17 mouse cellular contexts compared by ENCODE assay signal in the genomic region with DNA sequence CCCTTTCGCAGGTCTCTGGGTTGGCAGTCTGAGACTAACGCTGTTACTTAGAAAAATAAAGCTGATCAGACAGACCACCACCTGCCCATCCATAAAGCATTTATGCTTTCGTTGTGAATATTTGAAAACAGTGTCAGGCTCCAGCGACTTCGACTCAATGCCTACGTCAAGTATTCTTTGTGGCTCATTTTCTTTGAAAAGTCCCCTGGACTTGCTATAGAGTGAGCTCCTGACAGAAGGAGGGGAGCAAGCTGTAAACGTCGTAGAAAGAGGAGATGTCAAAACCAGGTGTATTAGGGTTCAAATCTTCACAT.
A peak's percentile ranks its signal among the peaks of the same experiment; 100 is the strongest.
DNase-seq lines count a peak whose midpoint lies in the region; ATAC-seq and TF ChIP-seq lines count a peak whose summit lies in the region.
"Had no signal": no experiment of that assay in that cellular context is flagged by ENCODE, and none has a peak within 500 bp of the region (broad histone marks: within the 10 kb centered on the region; RNA-seq: fewer than 3 reads in every experiment).

No protein-coding gene starts in this region.

- H3K4me2 ChIP-seq in forebrain, embryonic 12.5 days: no peak overlapping the region
- H3K4me2 ChIP-seq in forebrain, embryonic 11.5 days (ENCODE audit: low read depth, low read length, severe bottlenecking): no peak overlapping the region
- no peak overlapping the region for H3K4me2 ChIP-seq in forebrain, embryonic 14.5 days (ENCODE audit: low read length)
- H3K4me2 ChIP-seq in limb, embryonic 14.5 days (replicated peaks; ENCODE audit: low read depth, low read length, severe bottlenecking): no peak overlapping the region
- H3K4me2 ChIP-seq: heart, embryonic 11.5 days; hindbrain, embryonic 15.5 days; liver, embryonic 12.5 days; midbrain, embryonic 12.5 days had no signal

- intact Hi-C loops in heart, postnatal 25 days (cut with DNase I): no loop called here

- DNase-seq in forebrain, embryonic 11.5 days (ENCODE audit: low spot score): no peak
- peak; percentile 28 for DNase-seq in CD4-positive, CD25-positive, alpha-beta regulatory T cell, adult 2 months (ENCODE audit: low read depth, low spot score)
- no peak for DNase-seq in forebrain, embryonic 14.5 days (ENCODE audit: low spot score)
- no peak for DNase-seq in limb, embryonic 14.5 days (ENCODE audit: low spot score)
- DNase-seq in kidney, adult 8-10 months: no peak
- DNase-seq in heart, postnatal 25 days (ENCODE audit: low spot score): no peak
- DNase-seq: adrenal gland, adult 2 months; lung, adult 2 months; thymus, adult 2 months had no signal

- no peaks in the 10 kb centered on the region for H3K9me3 ChIP-seq in forebrain, embryonic 12.5 days
- H3K9me3 ChIP-seq in forebrain, embryonic 11.5 days (ENCODE audit: control insufficient read depth, low read length): no peaks in the 10 kb centered on the region
- no peaks in the 10 kb centered on the region for H3K9me3 ChIP-seq in forebrain, embryonic 14.5 days (replicated peaks; ENCODE audit: control insufficient read depth, low read length)
- no peaks in the 10 kb centered on the region for H3K9me3 ChIP-seq in limb, embryonic 14.5 days (ENCODE audit: control insufficient read depth, low read length)
- H3K9me3 ChIP-seq: hindbrain, embryonic 15.5 days; liver, embryonic 12.5 days; midbrain, embryonic 12.5 days had no signal

- no peak for TF ChIP-seq POLR2A in limb, embryonic 14.5 days (IDR thresholded peaks at IDR 0.05; ENCODE audit: borderline replicate concordance, extremely low read depth, insufficient read depth, insufficient read length)

- peaks cover 15% of the 10 kb centered on the region for H3K4me1 ChIP-seq in forebrain, embryonic 12.5 days
- H3K4me1 ChIP-seq in forebrain, embryonic 11.5 days (replicated peaks; ENCODE audit: control insufficient read depth, insufficient read depth, low read length): 0 out of 2 replicates have a peak, but pooled peaks cover 6% of the 10 kb centered on the region
- peaks cover 12% of the 10 kb centered on the region; the same call in 1 of the 2 replicates for H3K4me1 ChIP-seq in forebrain, embryonic 14.5 days (ENCODE audit: control insufficient read depth, insufficient read depth, low read length)
- peaks cover 12% of the 10 kb centered on the region for H3K4me1 ChIP-seq in limb, embryonic 14.5 days (ENCODE audit: control insufficient read depth, insufficient read depth, low read length)
- H3K4me1 ChIP-seq: liver, embryonic 12.5 days had no signal

- no peak overlapping the region for H3K9ac ChIP-seq in forebrain, embryonic 12.5 days
- no peak overlapping the region for H3K9ac ChIP-seq in forebrain, embryonic 11.5 days (ENCODE audit: low read length)
- no peak overlapping the region for H3K9ac ChIP-seq in forebrain, embryonic 14.5 days (ENCODE audit: low read length)
- H3K9ac ChIP-seq in limb, embryonic 14.5 days (ENCODE audit: low read depth, low read length, severe bottlenecking): no peak overlapping the region
- H3K9ac ChIP-seq: hindbrain, embryonic 15.5 days; liver, embryonic 12.5 days; midbrain, embryonic 12.5 days had no signal

- peak overlapping the region; percentile 80 for H3K27ac ChIP-seq in forebrain, embryonic 12.5 days
- H3K27ac ChIP-seq in forebrain, embryonic 11.5 days (ENCODE audit: low read depth, low read length): no peak overlapping the region; the same call in 1 of the 2 replicates
- peak overlapping the region; percentile 84 for H3K27ac ChIP-seq in forebrain, embryonic 14.5 days (ENCODE audit: low read depth, low read length)
- 0 out of 2 replicates have a peak overlapping the region, but pooled peaks have one; percentile 53 for H3K27ac ChIP-seq in limb, embryonic 14.5 days (replicated peaks; ENCODE audit: low read depth, low read length)
- H3K27ac ChIP-seq: kidney, postnatal 0 days; liver, embryonic 12.5 days; midbrain, embryonic 12.5 days had no signal

- H3K27me3 ChIP-seq in forebrain, embryonic 12.5 days: no peaks in the 10 kb centered on the region
- no peaks in the 10 kb centered on the region for H3K27me3 ChIP-seq in forebrain, embryonic 11.5 days (ENCODE audit: control insufficient read depth, insufficient read depth, low read length)
- no peaks in the 10 kb centered on the region for H3K27me3 ChIP-seq in forebrain, embryonic 14.5 days (replicated peaks; ENCODE audit: control insufficient read depth, insufficient read depth, low read length)
- no peaks in the 10 kb centered on the region for H3K27me3 ChIP-seq in limb, embryonic 14.5 days (ENCODE audit: control insufficient read depth, insufficient read depth, low read length)
- H3K27me3 ChIP-seq: hindbrain, embryonic 15.5 days; liver, embryonic 12.5 days; midbrain, embryonic 12.5 days had no signal

- no peak overlapping the region for H3K4me3 ChIP-seq in forebrain, embryonic 12.5 days (replicated peaks)
- H3K4me3 ChIP-seq in forebrain, embryonic 11.5 days (ENCODE audit: low read depth, low read length): no peak overlapping the region
- H3K4me3 ChIP-seq in forebrain, embryonic 14.5 days (ENCODE audit: low read depth, low read length): no peak overlapping the region
- no peak overlapping the region for H3K4me3 ChIP-seq in limb, embryonic 14.5 days (replicated peaks; ENCODE audit: low read length)
- H3K4me3 ChIP-seq: hindbrain, embryonic 15.5 days; liver, embryonic 12.5 days; midbrain, embryonic 12.5 days had no signal

- H3K36me3 ChIP-seq in forebrain, embryonic 12.5 days (replicated peaks): no peaks in the 10 kb centered on the region
- H3K36me3 ChIP-seq in forebrain, embryonic 11.5 days (ENCODE audit: control insufficient read depth, insufficient read depth, low read length): no peaks in the 10 kb centered on the region
- no peaks in the 10 kb centered on the region for H3K36me3 ChIP-seq in forebrain, embryonic 14.5 days (ENCODE audit: control insufficient read depth, insufficient read depth, low read length)
- no peaks in the 10 kb centered on the region for H3K36me3 ChIP-seq in limb, embryonic 14.5 days (ENCODE audit: control insufficient read depth, insufficient read depth, low read length)
- H3K36me3 ChIP-seq: hindbrain, embryonic 15.5 days; liver, embryonic 12.5 days; midbrain, embryonic 12.5 days had no signal

- WGBS in forebrain, embryonic 12.5 days: 52% methylated on average over 8 of the region's 8 CpGs
- WGBS in forebrain, embryonic 11.5 days: 64% methylated on average over 8 of the region's 8 CpGs
- 18% methylated on average over 8 of the region's 8 CpGs for WGBS in forebrain, embryonic 14.5 days
- 65% methylated on average over 8 of the region's 8 CpGs for WGBS in limb, embryonic 14.5 days

- no peak for ATAC-seq in forebrain, embryonic 12.5 days (ENCODE audit: low FRiP score)
- ATAC-seq in forebrain, embryonic 11.5 days (replicated peaks; ENCODE audit: low FRiP score): no peak
- ATAC-seq in forebrain, embryonic 14.5 days: no peak
- ATAC-seq in limb, embryonic 14.5 days (ENCODE audit: low FRiP score, low read depth): no peak
- ATAC-seq in megakaryocyte, adult 5-6 weeks (ENCODE audit: poor library complexity, severe bottlenecking): no peak
- ATAC-seq: intestine, postnatal 0 days; liver, embryonic 12.5 days had no signal
